Mouse (Mus musculus): ENCODE data around the gene Ly6g6e.
A peak's percentile ranks its signal among the peaks of the same experiment; 100 is the strongest.

- TF ChIP-seq CTCF (IDR thresholded peaks at IDR 0.05; ENCODE audit: borderline replicate concordance, insufficient read depth, low read depth, low read length) (no peak), POLR2A (IDR thresholded peaks at IDR 0.05; ENCODE audit: borderline replicate concordance, insufficient read depth, low read length) (peak; percentile 30; the same call in 1 of the 2 replicates)
Observed at GRCm38 (mm10) chr17:35050126-35050750, 26.5 kb upstream of the Ly6g6e start.

Measured in cerebellum, adult 2 months (tissue).